Mouse (Mus musculus): ENCODE data around the gene Jmjd1c.

The Jmjd1c gene

GRCm38 (mm10) chr10:67095798-67096620 lies at the start of gene Jmjd1c:
Gene Jmjd1c, plus strand, starts transcription at chr10:67096125.
- peak; percentile 89 for DNase-seq

- DNase-seq: no peak
Measured at GRCm38 (mm10) chr10:67047712-67048645, 47.9 kb upstream of the Jmjd1c start.

- DNase-seq: no peak
Measured at GRCm38 (mm10) chr10:67048871-67049615, 46.9 kb upstream of the Jmjd1c start.

GRCm38 (mm10) chr10:67049621-67050020 lies 46.3 kb upstream of the Jmjd1c start:
- no peak for DNase-seq

GRCm38 (mm10) chr10:67050766-67051165 lies 45.2 kb upstream of the Jmjd1c start:
- DNase-seq: no peak

- DNase-seq: no peak
Measured at GRCm38 (mm10) chr10:67051466-67051865, 44.5 kb upstream of the Jmjd1c start.

GRCm38 (mm10) chr10:67052429-67052828 lies 43.5 kb upstream of the Jmjd1c start:
- no peak for DNase-seq

GRCm38 (mm10) chr10:67053475-67053874 lies 42.5 kb upstream of the Jmjd1c start:
- no peak for DNase-seq

- DNase-seq: peak; percentile 54
Measured at GRCm38 (mm10) chr10:67055867-67056856, 39.8 kb upstream of the Jmjd1c start.

GRCm38 (mm10) chr10:67057208-67057607 lies 38.7 kb upstream of the Jmjd1c start:
- DNase-seq: no peak

- DNase-seq: no peak
Measured at GRCm38 (mm10) chr10:67057696-67058095, 38.2 kb upstream of the Jmjd1c start.

GRCm38 (mm10) chr10:67058297-67058696 lies 37.6 kb upstream of the Jmjd1c start:
- no peak for DNase-seq

- no peak for DNase-seq
Measured at GRCm38 (mm10) chr10:67058702-67059101, 37.2 kb upstream of the Jmjd1c start.

GRCm38 (mm10) chr10:67061367-67061801 lies 34.5 kb upstream of the Jmjd1c start:
- DNase-seq: no peak

- no peak for DNase-seq
Measured at GRCm38 (mm10) chr10:67061823-67062222, 34.1 kb upstream of the Jmjd1c start.

GRCm38 (mm10) chr10:67065277-67065887 lies 30.5 kb upstream of the Jmjd1c start:
- DNase-seq: no peak

GRCm38 (mm10) chr10:67065927-67066326 lies 30.0 kb upstream of the Jmjd1c start:
- DNase-seq: no peak

- no peak for DNase-seq
Measured at GRCm38 (mm10) chr10:67066421-67066820, 29.5 kb upstream of the Jmjd1c start.

- no peak for DNase-seq
Measured at GRCm38 (mm10) chr10:67069013-67069412, 26.9 kb upstream of the Jmjd1c start.

- no peak for DNase-seq
Measured at GRCm38 (mm10) chr10:67071389-67071788, 24.5 kb upstream of the Jmjd1c start.

GRCm38 (mm10) chr10:67071884-67072283 lies 24.0 kb upstream of the Jmjd1c start:
- DNase-seq: no peak
